Mouse (Mus musculus): ENCODE results near the gene Gc.

The Gc gene

GRCm38 (mm10) chr5:89457554-89458062 is at the start of gene Gc:
Gene Gc (minus strand): TSS chr5:89457898.
- Histone ChIP-seq H3K4me1 (replicated peaks; ENCODE audit: low read depth, low read length) (0 out of 2 replicates have a peak, but pooled peaks cover 2% of the 10 kb centered on the region), H3K4me3 (replicated peaks; ENCODE audit: low read length) (no peak within 1 kb of the TSS), H3K36me3 (ENCODE audit: insufficient read depth, low read length) (no peaks in the 10 kb centered on the region), H3K27me3 (ENCODE audit: insufficient read depth, low read length) (0 out of 2 replicates have a peak, but pooled peaks cover 2% of the 10 kb centered on the region), H3K9me3 (ENCODE audit: low read length) (no peaks in the 10 kb centered on the region)
- TF ChIP-seq POU5F1 (IDR thresholded peaks at IDR 0.05; ENCODE audit: borderline replicate concordance, low read length) (no peak), NANOG (IDR thresholded peaks at IDR 0.05; ENCODE audit: borderline replicate concordance, low read length) (no peak), CTCF (conservative IDR thresholded peaks at IDR 0.05; ENCODE audit: low read length) (no peak)

- no peaks in the 10 kb centered on the region for H3K36me3 ChIP-seq (ENCODE audit: insufficient read depth, low read length)
- H3K4me3 ChIP-seq (replicated peaks; ENCODE audit: low read length) = no peak overlapping the region
- no peaks in the 10 kb centered on the region for H3K9me3 ChIP-seq (ENCODE audit: low read length)
- H3K4me1 ChIP-seq (replicated peaks; ENCODE audit: low read depth, low read length) = no peaks in the 10 kb centered on the region
- no peaks in the 10 kb centered on the region for H3K27me3 ChIP-seq (ENCODE audit: insufficient read depth, low read length)
- no peak for TF ChIP-seq NANOG (IDR thresholded peaks at IDR 0.05; ENCODE audit: borderline replicate concordance, low read length)
- peak; percentile 79 for TF ChIP-seq CTCF (conservative IDR thresholded peaks at IDR 0.05; ENCODE audit: low read length)
- no peak for TF ChIP-seq POU5F1 (IDR thresholded peaks at IDR 0.05; ENCODE audit: borderline replicate concordance, low read length)
Observed at GRCm38 (mm10) chr5:89500182-89500581, 42.5 kb upstream of the Gc start.

DNA sequence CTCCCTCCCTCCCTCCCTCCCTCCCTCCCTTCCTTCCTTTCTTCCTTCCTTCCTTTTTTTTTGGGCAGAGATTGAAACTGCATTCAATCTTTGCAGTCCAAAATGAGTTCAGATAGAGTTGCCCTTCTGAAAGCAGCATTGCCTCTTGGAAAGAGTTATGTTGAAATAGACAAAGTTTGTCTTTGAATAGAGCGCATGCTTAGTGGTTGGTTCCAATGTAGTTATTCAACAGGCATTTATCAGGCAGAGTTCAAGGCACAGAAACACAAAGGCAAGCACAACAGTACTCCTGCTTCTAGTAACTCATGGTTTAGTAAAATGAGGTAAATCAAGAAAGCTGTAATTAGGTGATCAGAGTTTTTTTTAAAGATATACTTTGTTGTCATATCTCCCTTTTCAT is 34.9 kb upstream of the Gc start:
- TF ChIP-seq NANOG (IDR thresholded peaks at IDR 0.05; ENCODE audit: borderline replicate concordance, low read length) = no peak
- no peak for TF ChIP-seq CTCF (conservative IDR thresholded peaks at IDR 0.05; ENCODE audit: low read length)
- no peak for TF ChIP-seq POU5F1 (IDR thresholded peaks at IDR 0.05; ENCODE audit: borderline replicate concordance, low read length)
- Histone ChIP-seq H3K4me3 (replicated peaks; ENCODE audit: low read length) (no peak overlapping the region), H3K4me1 (replicated peaks; ENCODE audit: low read depth, low read length) (no peaks in the 10 kb centered on the region), H3K27me3 (ENCODE audit: insufficient read depth, low read length) (no peaks in the 10 kb centered on the region), H3K36me3 (ENCODE audit: insufficient read depth, low read length) (no peaks in the 10 kb centered on the region), H3K9me3 (ENCODE audit: low read length) (no peaks in the 10 kb centered on the region)

- Histone ChIP-seq H3K4me1 (replicated peaks; ENCODE audit: low read depth, low read length) (no peaks in the 10 kb centered on the region), H3K4me3 (replicated peaks; ENCODE audit: low read length) (no peak overlapping the region), H3K36me3 (ENCODE audit: insufficient read depth, low read length) (no peaks in the 10 kb centered on the region), H3K9me3 (ENCODE audit: low read length) (no peaks in the 10 kb centered on the region), H3K27me3 (ENCODE audit: insufficient read depth, low read length) (no peaks in the 10 kb centered on the region)
- TF ChIP-seq POU5F1 (IDR thresholded peaks at IDR 0.05; ENCODE audit: borderline replicate concordance, low read length) = no peak
Observed at GRCm38 (mm10) chr5:89470483-89470882, 12.8 kb upstream of the Gc start.

- no peaks in the 10 kb centered on the region for H3K36me3 ChIP-seq (ENCODE audit: insufficient read depth, low read length)
- no peak for TF ChIP-seq CTCF (conservative IDR thresholded peaks at IDR 0.05; ENCODE audit: low read length)
- no peak for TF ChIP-seq NANOG (IDR thresholded peaks at IDR 0.05; ENCODE audit: borderline replicate concordance, low read length)
- no peak for TF ChIP-seq POU5F1 (IDR thresholded peaks at IDR 0.05; ENCODE audit: borderline replicate concordance, low read length)
- H3K27me3 ChIP-seq (ENCODE audit: insufficient read depth, low read length) = no peaks in the 10 kb centered on the region
- no peak overlapping the region for H3K4me3 ChIP-seq (replicated peaks; ENCODE audit: low read length)
- H3K4me1 ChIP-seq (replicated peaks; ENCODE audit: low read depth, low read length) = no peaks in the 10 kb centered on the region
- H3K9me3 ChIP-seq (ENCODE audit: low read length) = no peaks in the 10 kb centered on the region
Observed at GRCm38 (mm10) chr5:89467886-89468285, 10.2 kb upstream of the Gc start.

- no peaks in the 10 kb centered on the region for H3K9me3 ChIP-seq (ENCODE audit: low read length)
- H3K27me3 ChIP-seq (ENCODE audit: insufficient read depth, low read length) = no peaks in the 10 kb centered on the region
- no peak overlapping the region for H3K4me3 ChIP-seq (replicated peaks; ENCODE audit: low read length)
- H3K36me3 ChIP-seq (ENCODE audit: insufficient read depth, low read length) = no peaks in the 10 kb centered on the region
- no peak for TF ChIP-seq CTCF (conservative IDR thresholded peaks at IDR 0.05; ENCODE audit: low read length)
- TF ChIP-seq NANOG (IDR thresholded peaks at IDR 0.05; ENCODE audit: borderline replicate concordance, low read length) = no peak
- no peak for TF ChIP-seq POU5F1 (IDR thresholded peaks at IDR 0.05; ENCODE audit: borderline replicate concordance, low read length)
- no peaks in the 10 kb centered on the region for H3K4me1 ChIP-seq (replicated peaks; ENCODE audit: low read depth, low read length)
Observed at GRCm38 (mm10) chr5:89467045-89467444, 9.3 kb upstream of the Gc start.

DNA sequence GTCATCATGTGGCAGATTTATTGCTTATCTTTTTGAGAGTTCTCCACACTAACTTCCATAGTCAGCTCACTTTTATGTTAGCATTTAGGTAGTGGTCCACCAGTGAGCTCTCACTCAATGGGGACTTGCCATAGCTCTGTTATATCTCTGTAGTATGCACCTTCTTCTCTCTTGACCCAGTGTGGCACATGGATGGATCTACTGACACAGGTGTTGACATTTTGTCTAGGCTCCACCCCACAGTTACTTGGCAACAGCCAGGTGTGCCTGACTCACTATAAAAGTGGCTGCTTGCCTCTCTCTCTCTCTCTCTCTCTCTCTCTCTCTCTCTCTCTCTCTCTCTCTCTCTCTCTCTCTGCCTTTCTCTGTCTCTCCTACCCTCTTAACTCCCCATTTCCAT is 8.6 kb upstream of the Gc start:
- Histone ChIP-seq H3K9me3 (ENCODE audit: low read length) (no peaks in the 10 kb centered on the region), H3K4me1 (replicated peaks; ENCODE audit: low read depth, low read length) (no peaks in the 10 kb centered on the region), H3K27me3 (ENCODE audit: insufficient read depth, low read length) (no peaks in the 10 kb centered on the region), H3K36me3 (ENCODE audit: insufficient read depth, low read length) (no peaks in the 10 kb centered on the region), H3K4me3 (replicated peaks; ENCODE audit: low read length) (no peak overlapping the region)
- TF ChIP-seq POU5F1 (IDR thresholded peaks at IDR 0.05; ENCODE audit: borderline replicate concordance, low read length) = no peak
- no peak for TF ChIP-seq NANOG (IDR thresholded peaks at IDR 0.05; ENCODE audit: borderline replicate concordance, low read length)
- no peak for TF ChIP-seq CTCF (conservative IDR thresholded peaks at IDR 0.05; ENCODE audit: low read length)

- H3K27me3 ChIP-seq (ENCODE audit: insufficient read depth, low read length) = no peaks in the 10 kb centered on the region
- TF ChIP-seq CTCF (conservative IDR thresholded peaks at IDR 0.05; ENCODE audit: low read length) (no peak), POU5F1 (IDR thresholded peaks at IDR 0.05; ENCODE audit: borderline replicate concordance, low read length) (no peak), NANOG (IDR thresholded peaks at IDR 0.05; ENCODE audit: borderline replicate concordance, low read length) (no peak)
- H3K36me3 ChIP-seq (ENCODE audit: insufficient read depth, low read length) = no peaks in the 10 kb centered on the region
- H3K9me3 ChIP-seq (ENCODE audit: low read length) = no peaks in the 10 kb centered on the region
- no peaks in the 10 kb centered on the region for H3K4me1 ChIP-seq (replicated peaks; ENCODE audit: low read depth, low read length)
- no peak overlapping the region for H3K4me3 ChIP-seq (replicated peaks; ENCODE audit: low read length)
Observed at GRCm38 (mm10) chr5:89461817-89462216, 4.1 kb upstream of the Gc start.

DNA sequence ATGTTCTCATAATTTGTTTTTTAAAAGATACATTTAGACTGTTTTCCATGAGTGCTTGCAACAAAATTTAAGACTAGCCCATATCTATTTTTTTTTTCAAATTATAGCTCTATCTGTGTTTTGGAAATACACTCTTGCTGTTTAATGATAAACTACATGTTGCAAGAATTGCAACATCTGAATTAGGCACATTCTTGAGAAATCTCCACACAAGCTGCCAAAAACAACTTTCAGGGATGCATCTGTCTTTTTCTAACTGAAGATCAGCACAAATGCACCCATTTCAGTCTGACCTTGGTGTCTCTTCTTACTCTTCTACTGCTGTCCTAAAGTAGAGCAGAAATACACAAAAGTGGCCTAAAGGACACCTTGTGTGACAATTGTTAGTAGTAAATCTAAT is 1.9 kb upstream of the Gc start:
- no peak for TF ChIP-seq POU5F1 (IDR thresholded peaks at IDR 0.05; ENCODE audit: borderline replicate concordance, low read length)
- H3K27me3 ChIP-seq (ENCODE audit: insufficient read depth, low read length) = 0 out of 2 replicates have a peak, but pooled peaks cover 2% of the 10 kb centered on the region
- H3K9me3 ChIP-seq (ENCODE audit: low read length) = no peaks in the 10 kb centered on the region
- H3K4me3 ChIP-seq (replicated peaks; ENCODE audit: low read length) = no peak overlapping the region
- H3K4me1 ChIP-seq (replicated peaks; ENCODE audit: low read depth, low read length) = 0 out of 2 replicates have a peak, but pooled peaks cover 2% of the 10 kb centered on the region
- no peaks in the 10 kb centered on the region for H3K36me3 ChIP-seq (ENCODE audit: insufficient read depth, low read length)

All from E14TG2a.4 (cell line).